Mouse (Mus musculus): ENCODE measurements around the gene Arpc2. TPM values are rescaled to one million over a fixed set of nuclear protein-coding genes. Genes with fewer than 3 reads are reported as not detected.
A peak's percentile ranks its signal among the peaks of the same experiment; 100 is the strongest.

Gene Arpc2
- polyA plus RNA-seq, 1 experiment from 2014 or later = 365 TPM

- 79% methylated on average over 4 of the region's 4 CpGs for WGBS
Measured at GRCm38 (mm10) chr1:74288327-74288726, 52.4 kb downstream of the Arpc2 start.

GRCm38 (mm10) chr1:74289248-74289647, 53.4 kb downstream of the Arpc2 start:
- 84% methylated on average over 9 of the region's 9 CpGs for WGBS
- peaks cover 8% of the 10 kb centered on the region for H3K4me1 ChIP-seq (ENCODE audit: insufficient read depth)

More at GRCm38 (mm10) chr1:74288327-74288726, 52.4 kb downstream of the Arpc2 start:
- peaks cover 6% of the 10 kb centered on the region; the same call in 1 of the 2 replicates for H3K4me1 ChIP-seq (ENCODE audit: insufficient read depth)
- no peak overlapping the region for H3K9ac ChIP-seq
- no peak overlapping the region for H3K27ac ChIP-seq (ENCODE audit: low read depth)
- H3K4me2 ChIP-seq = no peak overlapping the region
- peaks cover 60% of the 10 kb centered on the region; the same call in 1 of the 2 replicates for H3K36me3 ChIP-seq (ENCODE audit: insufficient read depth)
- no peaks in the 10 kb centered on the region for H3K9me3 ChIP-seq (ENCODE audit: low read depth, low read length)
- H3K4me3 ChIP-seq (ENCODE audit: low read depth, low read length) = no peak overlapping the region
- ATAC-seq (ENCODE audit: insufficient read depth) = no peak
- TF ChIP-seq CTCF (IDR thresholded peaks at IDR 0.05; ENCODE audit: low read depth) = no peak
- DNase-seq = no peak
- no peaks in the 10 kb centered on the region for H3K27me3 ChIP-seq (ENCODE audit: insufficient read depth, low read length)

GRCm38 (mm10) chr1:74289740-74290139, 53.9 kb downstream of the Arpc2 start:
- Histone ChIP-seq H3K4me1 (ENCODE audit: insufficient read depth) (peaks cover 11% of the 10 kb centered on the region), H3K4me3 (ENCODE audit: low read depth, low read length) (no peak overlapping the region), H3K4me2 (no peak overlapping the region), H3K9ac (no peak overlapping the region), H3K27me3 (ENCODE audit: insufficient read depth, low read length) (no peaks in the 10 kb centered on the region), H3K27ac (ENCODE audit: low read depth) (no peak overlapping the region; the same call in 1 of the 2 replicates), H3K9me3 (ENCODE audit: low read depth, low read length) (no peaks in the 10 kb centered on the region), H3K36me3 (ENCODE audit: insufficient read depth) (peaks cover 66% of the 10 kb centered on the region)
- 76% methylated on average over 2 of the region's 2 CpGs for WGBS
- DNase-seq = no peak
- ATAC-seq (ENCODE audit: insufficient read depth) = no peak
- TF ChIP-seq CTCF (IDR thresholded peaks at IDR 0.05; ENCODE audit: low read depth) = no peak

More at GRCm38 (mm10) chr1:74289248-74289647, 53.4 kb downstream of the Arpc2 start:
- H3K4me2 ChIP-seq = no peak overlapping the region
- no peak overlapping the region for H3K4me3 ChIP-seq (ENCODE audit: low read depth, low read length)
- no peak overlapping the region for H3K9ac ChIP-seq
- H3K27ac ChIP-seq (ENCODE audit: low read depth) = no peak overlapping the region
- H3K9me3 ChIP-seq (ENCODE audit: low read depth, low read length) = no peaks in the 10 kb centered on the region
- peaks cover 63% of the 10 kb centered on the region for H3K36me3 ChIP-seq (ENCODE audit: insufficient read depth)
- TF ChIP-seq CTCF (IDR thresholded peaks at IDR 0.05; ENCODE audit: low read depth) = no peak
- no peaks in the 10 kb centered on the region for H3K27me3 ChIP-seq (ENCODE audit: insufficient read depth, low read length)
- DNase-seq (no peak), ATAC-seq (ENCODE audit: insufficient read depth) (no peak)

GRCm38 (mm10) chr1:74290141-74290540, 54.3 kb downstream of the Arpc2 start:
- H3K9ac ChIP-seq = no peak overlapping the region
- H3K4me2 ChIP-seq = no peak overlapping the region

GRCm38 (mm10) chr1:74292331-74293020, 56.6 kb downstream of the Arpc2 start:
- H3K36me3 ChIP-seq (ENCODE audit: insufficient read depth) = peaks cover 59% of the 10 kb centered on the region
- DNase-seq (no peak), ATAC-seq (ENCODE audit: insufficient read depth) (no peak)
- peaks cover 35% of the 10 kb centered on the region for H3K4me1 ChIP-seq (ENCODE audit: insufficient read depth)
- no peak overlapping the region for H3K4me2 ChIP-seq
- H3K9me3 ChIP-seq (ENCODE audit: low read depth, low read length) = no peaks in the 10 kb centered on the region
- peak overlapping the region; percentile 84 for H3K27ac ChIP-seq (ENCODE audit: low read depth)
- WGBS = 83% methylated on average over 11 of the region's 11 CpGs
- no peak for TF ChIP-seq CTCF (IDR thresholded peaks at IDR 0.05; ENCODE audit: low read depth)
- no peak overlapping the region for H3K9ac ChIP-seq
- H3K27me3 ChIP-seq (ENCODE audit: insufficient read depth, low read length) = no peaks in the 10 kb centered on the region
- no peak overlapping the region for H3K4me3 ChIP-seq (ENCODE audit: low read depth, low read length)

More at GRCm38 (mm10) chr1:74290141-74290540, 54.3 kb downstream of the Arpc2 start:
- H3K4me3 ChIP-seq (ENCODE audit: low read depth, low read length) = no peak overlapping the region
- DNase-seq (peak; percentile 53), ATAC-seq (ENCODE audit: insufficient read depth) (no peak)
- no peak overlapping the region; the same call in 1 of the 2 replicates for H3K27ac ChIP-seq (ENCODE audit: low read depth)
- H3K27me3 ChIP-seq (ENCODE audit: insufficient read depth, low read length) = no peaks in the 10 kb centered on the region
- H3K4me1 ChIP-seq (ENCODE audit: insufficient read depth) = peaks cover 15% of the 10 kb centered on the region
- TF ChIP-seq CTCF (IDR thresholded peaks at IDR 0.05; ENCODE audit: low read depth) = no peak
- H3K36me3 ChIP-seq (ENCODE audit: insufficient read depth) = peaks cover 66% of the 10 kb centered on the region
- no peaks in the 10 kb centered on the region for H3K9me3 ChIP-seq (ENCODE audit: low read depth, low read length)
- 86% methylated on average over 5 of the region's 5 CpGs for WGBS

DNA sequence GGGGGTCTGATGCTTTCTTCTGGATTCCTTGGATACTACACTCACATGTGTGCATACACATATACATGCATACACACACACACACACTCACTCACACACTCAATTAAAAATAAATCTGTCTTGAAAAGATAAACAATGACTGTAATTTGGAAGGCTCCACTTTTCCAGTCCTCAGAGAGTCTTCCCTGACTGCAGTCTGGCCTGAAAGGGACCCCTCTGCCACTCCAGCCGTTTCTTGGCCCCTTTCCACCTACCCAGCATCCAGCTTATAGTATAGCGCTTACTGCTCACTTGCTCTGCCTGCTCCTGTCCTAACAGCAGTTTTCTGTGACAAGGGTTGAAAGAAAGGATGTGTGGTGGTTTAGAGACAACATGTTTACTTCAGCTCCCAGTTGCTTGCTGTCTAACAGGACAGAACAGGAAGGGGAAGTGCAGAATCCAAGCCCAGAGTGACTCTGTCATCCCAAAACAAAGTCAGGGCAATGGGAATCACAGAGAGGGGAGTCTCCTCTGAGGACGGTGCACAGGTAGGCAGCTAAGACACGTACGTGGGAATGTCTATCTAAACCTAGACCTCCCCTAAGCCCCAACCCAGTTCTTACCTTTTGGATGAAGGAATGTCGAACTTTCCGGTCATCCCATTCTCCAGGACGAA, 57.5 kb downstream of the Arpc2 start:
- Histone ChIP-seq H3K36me3 (ENCODE audit: insufficient read depth) (peaks cover 56% of the 10 kb centered on the region), H3K4me1 (ENCODE audit: insufficient read depth) (peaks cover 40% of the 10 kb centered on the region), H3K27me3 (ENCODE audit: insufficient read depth, low read length) (no peaks in the 10 kb centered on the region), H3K4me3 (ENCODE audit: low read depth, low read length) (no peak overlapping the region), H3K27ac (ENCODE audit: low read depth) (peak overlapping the region; percentile 84), H3K9ac (no peak overlapping the region), H3K4me2 (no peak overlapping the region), H3K9me3 (ENCODE audit: low read depth, low read length) (no peaks in the 10 kb centered on the region)
- no peak for TF ChIP-seq CTCF (IDR thresholded peaks at IDR 0.05; ENCODE audit: low read depth)
- peak; percentile 91 for DNase-seq
- WGBS = 70% methylated on average over 8 of the region's 8 CpGs
- peak; percentile 38 for ATAC-seq (ENCODE audit: insufficient read depth)

GRCm38 (mm10) chr1:74294090-74294643, 58.3 kb downstream of the Arpc2 start:
- no peak for DNase-seq
- no peak overlapping the region for H3K9ac ChIP-seq
- TF ChIP-seq CTCF (IDR thresholded peaks at IDR 0.05; ENCODE audit: low read depth) = no peak
- 82% methylated on average over 3 of the region's 3 CpGs for WGBS
- H3K27me3 ChIP-seq (ENCODE audit: insufficient read depth, low read length) = no peaks in the 10 kb centered on the region
- peak overlapping the region; percentile 84 for H3K27ac ChIP-seq (ENCODE audit: low read depth)
- peaks cover 40% of the 10 kb centered on the region for H3K4me1 ChIP-seq (ENCODE audit: insufficient read depth)
- H3K9me3 ChIP-seq (ENCODE audit: low read depth, low read length) = no peaks in the 10 kb centered on the region
- ATAC-seq (ENCODE audit: insufficient read depth) = no peak
- H3K36me3 ChIP-seq (ENCODE audit: insufficient read depth) = peaks cover 49% of the 10 kb centered on the region
- no peak overlapping the region for H3K4me2 ChIP-seq
- no peak overlapping the region for H3K4me3 ChIP-seq (ENCODE audit: low read depth, low read length)
